24 mouse cellular contexts compared by ENCODE assay signal in genomic region chr13:110752746-110753145, GRCm38 (mm10).
DNase-seq lines count a peak whose midpoint lies in the region; ATAC-seq lines count a peak whose summit lies in the region.
"Had no signal": no experiment of that assay in that cellular context is flagged by ENCODE, and none has a peak within 500 bp of the region (broad histone marks: within the 10 kb centered on the region; RNA-seq: fewer than 3 reads in every experiment).

No protein-coding gene starts in this region.

- H3K9me3 ChIP-seq in kidney, embryonic 15.5 days (replicated peaks) = no peaks in the 10 kb centered on the region
- H3K9me3 ChIP-seq: embryonic facial prominence, embryonic 12.5 days; forebrain, embryonic 13.5 days; forebrain, embryonic 15.5 days had no signal

- H3K36me3 ChIP-seq in kidney, embryonic 15.5 days = no peaks in the 10 kb centered on the region
- H3K36me3 ChIP-seq: embryonic facial prominence, embryonic 10.5 days; embryonic facial prominence, embryonic 12.5 days; forebrain, embryonic 15.5 days; G1E had no signal

- no peak overlapping the region for H3K4me3 ChIP-seq in kidney, embryonic 15.5 days (replicated peaks)
- H3K4me3 ChIP-seq: embryonic facial prominence, embryonic 10.5 days; embryonic facial prominence, embryonic 12.5 days; forebrain, embryonic 13.5 days; forebrain, embryonic 15.5 days had no signal

- H3K9ac ChIP-seq in kidney, embryonic 15.5 days = no peak overlapping the region
- H3K9ac ChIP-seq: embryonic facial prominence, embryonic 12.5 days; forebrain, embryonic 13.5 days; forebrain, embryonic 15.5 days; forebrain, postnatal 0 days had no signal

- H3K4me2 ChIP-seq in kidney, embryonic 15.5 days = no peak overlapping the region
- H3K4me2 ChIP-seq: embryonic facial prominence, embryonic 12.5 days; forebrain, embryonic 13.5 days; forebrain, embryonic 15.5 days had no signal

- no peak overlapping the region for H3K27ac ChIP-seq in kidney, embryonic 15.5 days
- H3K27ac ChIP-seq: embryonic facial prominence, embryonic 10.5 days; embryonic facial prominence, embryonic 12.5 days; forebrain, embryonic 13.5 days; forebrain, embryonic 15.5 days had no signal

- intact Hi-C loops in left cerebral cortex, postnatal 4 days (cut with DNase I) = no loop called here
- intact Hi-C loops in left cerebral cortex, postnatal 36 days (cut with DNase I) = no loop called here

- ATAC-seq in cerebellum, adult (ENCODE audit: insufficient number of reproducible peaks, low FRiP score, low TSS enrichment) = no peak
- peak; percentile 86 for ATAC-seq in kidney, embryonic 15.5 days (replicated peaks; ENCODE audit: low FRiP score)
- ATAC-seq: activated CD4-positive, CD25-positive, alpha-beta regulatory T cell, adult 4 months; CD4-positive, CD25-positive, alpha-beta regulatory T cell, adult 4 months; forebrain, embryonic 13.5 days; forebrain, embryonic 15.5 days; forebrain, postnatal 0 days; Patski had no signal

- DNase-seq in cerebellum, postnatal 10 days = peak; percentile 11 to 34
- no peak for DNase-seq in kidney, postnatal 14 days
- DNase-seq in left cerebral cortex, postnatal 4 days = peak; percentile 6
- DNase-seq in left cerebral cortex, postnatal 36 days (ENCODE audit: low spot score in 2 of 2) = no peak
- DNase-seq: adrenal gland, adult 8-10 months; adrenal gland, postnatal 14 days; adrenal gland, postnatal 36 days; B cell, adult 2 months; cerebellum, adult 11 months; cerebellum, adult 18-20 months; cerebellum, adult 8-10 months; cerebellum, adult 9-11 months; forebrain, postnatal 0 days had no signal

- H3K4me1 ChIP-seq in kidney, embryonic 15.5 days = no peaks in the 10 kb centered on the region
- H3K4me1 ChIP-seq: embryonic facial prominence, embryonic 10.5 days; embryonic facial prominence, embryonic 12.5 days; forebrain, embryonic 13.5 days had no signal

- H3K27me3 ChIP-seq in kidney, embryonic 15.5 days = no peaks in the 10 kb centered on the region
- H3K27me3 ChIP-seq: CH12.LX; embryonic facial prominence, embryonic 12.5 days; forebrain, embryonic 13.5 days; forebrain, embryonic 15.5 days; Patski had no signal

- WGBS in kidney, embryonic 15.5 days = 58% methylated on average over 4 of the region's 4 CpGs

Comparison
In these comparisons a context has a peak if more than half of its experiments do, and no peak if none do; other contexts are left out.
1. DNase-seq: peak in cerebellum, postnatal 10 days (2 of 2) and left cerebral cortex, postnatal 4 days (single experiment); none in kidney, postnatal 14 days (single experiment) and left cerebral cortex, postnatal 36 days (0 of 2).